Mouse (Mus musculus): ENCODE results near the gene Nudt17. TPM values are rescaled to one million over a fixed set of nuclear protein-coding genes. Genes with fewer than 3 reads are reported as not detected.

Nudt17 gene
- polyA plus RNA-seq, 1 experiment: 4.5 TPM

DNA sequence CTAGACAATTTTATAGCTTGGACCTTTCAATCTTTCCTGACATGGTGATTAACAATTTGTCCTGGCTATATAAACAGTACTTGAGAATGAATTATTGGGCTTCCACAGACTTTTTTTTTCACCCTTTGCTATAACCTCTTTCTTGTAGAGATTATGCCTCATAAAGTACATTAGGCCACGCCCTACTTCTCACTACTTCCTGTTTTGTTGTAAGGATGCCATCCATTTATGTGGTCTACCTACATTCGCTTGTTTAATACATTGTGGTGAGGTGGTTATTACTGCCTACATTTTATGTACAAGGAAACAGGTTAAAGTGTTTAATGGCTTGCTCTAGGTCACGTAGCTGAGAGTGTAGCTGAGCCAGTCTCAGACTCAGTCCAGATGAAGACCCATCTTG lies 33.2 kb downstream of the Nudt17 start:
- no peak for DNase-seq (ENCODE audit: low read depth in 1 of 2, low spot score in 2 of 2)
- WGBS: 43% methylated on average over 3 of the region's 3 CpGs
- Histone ChIP-seq H3K27me3 (ENCODE audit: control insufficient read depth, insufficient read depth, low read length) (no peaks in the 10 kb centered on the region), H3K4me3 (ENCODE audit: extremely low read depth, insufficient read depth, insufficient read length) (no peak overlapping the region), H3K4me1 (ENCODE audit: control insufficient read depth, insufficient read depth, insufficient read length) (peaks cover 3% of the 10 kb centered on the region; the same call in 1 of the 2 replicates), H3K36me3 (ENCODE audit: control insufficient read depth, insufficient read depth, low read length) (no peaks in the 10 kb centered on the region), H3K27ac (ENCODE audit: insufficient read depth, low read length) (no peak overlapping the region)
- TF ChIP-seq POLR2A (IDR thresholded peaks at IDR 0.05; ENCODE audit: low read depth, low read length) (no peak), CTCF (IDR thresholded peaks at IDR 0.05; ENCODE audit: extremely low read depth, insufficient read depth, insufficient read length, insufficient replicate concordance) (no peak)

DNA sequence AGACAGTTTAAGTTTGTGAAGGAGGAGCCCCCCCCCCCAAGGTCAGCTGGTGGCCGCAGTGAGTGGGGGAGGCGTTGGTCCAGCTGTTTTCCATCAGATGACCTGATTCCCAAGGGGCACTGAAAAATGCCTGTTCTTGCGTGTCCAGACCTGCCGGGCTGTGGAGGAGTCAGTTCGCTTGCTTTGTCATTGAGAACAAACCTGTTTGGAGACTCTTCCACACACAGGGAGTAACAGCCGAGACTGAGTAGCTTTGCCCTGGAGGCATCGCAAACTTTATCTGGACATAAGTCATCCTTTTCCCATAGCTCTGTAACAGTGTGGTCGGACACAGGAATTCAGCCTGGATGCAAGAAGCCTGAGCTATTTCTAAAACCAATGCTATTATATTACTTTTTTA lies 33.9 kb downstream of the Nudt17 start:
- H3K27ac ChIP-seq (ENCODE audit: insufficient read depth, low read length): no peak overlapping the region
- no peaks in the 10 kb centered on the region for H3K36me3 ChIP-seq (ENCODE audit: control insufficient read depth, insufficient read depth, low read length)
- H3K27me3 ChIP-seq (ENCODE audit: control insufficient read depth, insufficient read depth, low read length): no peaks in the 10 kb centered on the region
- no peak overlapping the region for H3K4me3 ChIP-seq (ENCODE audit: extremely low read depth, insufficient read depth, insufficient read length)
- TF ChIP-seq POLR2A (IDR thresholded peaks at IDR 0.05; ENCODE audit: low read depth, low read length): no peak
- no peak for TF ChIP-seq CTCF (IDR thresholded peaks at IDR 0.05; ENCODE audit: extremely low read depth, insufficient read depth, insufficient read length, insufficient replicate concordance)
- peaks cover 3% of the 10 kb centered on the region; the same call in 1 of the 2 replicates for H3K4me1 ChIP-seq (ENCODE audit: control insufficient read depth, insufficient read depth, insufficient read length)
- no peak for DNase-seq (ENCODE audit: low read depth in 1 of 2, low spot score in 2 of 2)
- 82% methylated on average over 8 of the region's 8 CpGs for WGBS

GRCm38 (mm10) chr3:96673514-96673913 lies 34.8 kb downstream of the Nudt17 start:
- DNase-seq (ENCODE audit: low read depth in 1 of 2, low spot score in 2 of 2): no peak
- Histone ChIP-seq H3K27ac (ENCODE audit: insufficient read depth, low read length) (no peak overlapping the region), H3K27me3 (ENCODE audit: control insufficient read depth, insufficient read depth, low read length) (no peaks in the 10 kb centered on the region), H3K4me1 (ENCODE audit: control insufficient read depth, insufficient read depth, insufficient read length) (peaks cover 3% of the 10 kb centered on the region; the same call in 1 of the 2 replicates), H3K4me3 (ENCODE audit: extremely low read depth, insufficient read depth, insufficient read length) (no peak overlapping the region), H3K36me3 (ENCODE audit: control insufficient read depth, insufficient read depth, low read length) (no peaks in the 10 kb centered on the region)
- 87% methylated on average over 4 of the region's 4 CpGs for WGBS
- no peak for TF ChIP-seq CTCF (IDR thresholded peaks at IDR 0.05; ENCODE audit: extremely low read depth, insufficient read depth, insufficient read length, insufficient replicate concordance)
- TF ChIP-seq POLR2A (IDR thresholded peaks at IDR 0.05; ENCODE audit: low read depth, low read length): no peak

- TF ChIP-seq POLR2A (IDR thresholded peaks at IDR 0.05; ENCODE audit: low read depth, low read length) (no peak), CTCF (IDR thresholded peaks at IDR 0.05; ENCODE audit: extremely low read depth, insufficient read depth, insufficient read length, insufficient replicate concordance) (no peak)
- WGBS: 94% methylated on average over 5 of the region's 5 CpGs
- peaks cover 3% of the 10 kb centered on the region; the same call in 1 of the 2 replicates for H3K4me1 ChIP-seq (ENCODE audit: control insufficient read depth, insufficient read depth, insufficient read length)
These were observed 36.8 kb downstream of the Nudt17 start for GRCm38 (mm10) chr3:96671519-96671918.

DNA sequence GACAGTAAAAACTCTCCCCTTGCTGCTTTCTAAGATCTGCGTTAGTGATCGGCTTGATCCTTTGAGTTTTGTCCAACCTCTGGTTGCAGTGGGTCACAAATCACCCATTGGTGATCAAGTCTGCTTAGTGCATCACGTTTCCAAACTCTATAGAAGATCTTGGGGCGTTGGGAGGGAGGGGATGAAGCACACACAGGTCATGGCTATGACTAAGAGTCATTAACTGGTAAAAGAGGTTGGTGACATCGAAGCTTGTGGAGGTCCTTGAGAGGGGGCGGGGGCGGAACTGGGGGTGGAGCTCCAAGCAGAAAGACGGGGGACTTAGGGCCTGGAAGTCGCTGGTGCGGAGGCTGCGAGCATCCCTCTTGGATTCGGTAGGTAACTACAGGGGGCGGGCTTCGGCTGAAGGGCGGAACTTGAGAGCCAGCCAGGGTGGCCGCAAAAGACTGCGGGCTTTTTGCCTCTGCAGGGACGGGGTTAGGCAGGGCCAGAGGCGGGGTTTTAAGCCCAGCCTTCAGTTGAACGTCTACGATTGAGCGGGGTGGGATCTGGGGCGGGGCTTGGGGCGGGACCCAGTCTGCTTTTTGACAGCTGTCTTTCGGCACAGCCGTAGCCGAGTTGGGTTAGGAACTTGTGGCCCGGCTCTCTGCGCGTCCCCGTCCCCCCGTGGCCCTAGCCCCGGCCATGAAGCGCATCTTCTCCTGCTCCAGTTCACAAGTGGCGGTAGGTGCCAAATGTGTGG lies 38.5 kb downstream of the Nudt17 start, which contains the start of gene Ankrd35:
Ankrd35 (plus strand) TSS at position 405 of the 742 bp plus-strand sequence.
- Histone ChIP-seq H3K27ac (ENCODE audit: insufficient read depth, low read length) (no peak within 1 kb of the TSS), H3K36me3 (ENCODE audit: control insufficient read depth, insufficient read depth, low read length) (no peaks in the 10 kb centered on the region), H3K4me1 (ENCODE audit: control insufficient read depth, insufficient read depth, insufficient read length) (peaks cover 3% of the 10 kb centered on the region; the same call in 1 of the 2 replicates), H3K4me3 (ENCODE audit: extremely low read depth, insufficient read depth, insufficient read length) (peak within 1 kb of the TSS; percentile 56), H3K27me3 (ENCODE audit: control insufficient read depth, insufficient read depth, low read length) (no peaks in the 10 kb centered on the region)
- WGBS: 6% methylated on average over 35 of the region's 35 CpGs
- peak; percentile 74 to 82 for DNase-seq (ENCODE audit: low read depth in 1 of 2, low spot score in 2 of 2)
- TF ChIP-seq CTCF (IDR thresholded peaks at IDR 0.05; ENCODE audit: extremely low read depth, insufficient read depth, insufficient read length, insufficient replicate concordance): 0 out of 2 replicates have a peak, but pooled peaks have one; percentile 3
- no peak for TF ChIP-seq POLR2A (IDR thresholded peaks at IDR 0.05; ENCODE audit: low read depth, low read length)

More at GRCm38 (mm10) chr3:96671519-96671918, 36.8 kb downstream of the Nudt17 start:
- no peaks in the 10 kb centered on the region for H3K36me3 ChIP-seq (ENCODE audit: control insufficient read depth, insufficient read depth, low read length)
- no peak overlapping the region for H3K4me3 ChIP-seq (ENCODE audit: extremely low read depth, insufficient read depth, insufficient read length)
- no peak overlapping the region for H3K27ac ChIP-seq (ENCODE audit: insufficient read depth, low read length)
- DNase-seq (ENCODE audit: low read depth in 1 of 2, low spot score in 2 of 2): no peak
- no peaks in the 10 kb centered on the region for H3K27me3 ChIP-seq (ENCODE audit: control insufficient read depth, insufficient read depth, low read length)

GRCm38 (mm10) chr3:96668424-96669067 lies 39.8 kb downstream of the Nudt17 start:
- 92% methylated on average over 5 of the region's 5 CpGs for WGBS

More at GRCm38 (mm10) chr3:96668424-96669067, 39.8 kb downstream of the Nudt17 start:
- Histone ChIP-seq H3K27me3 (ENCODE audit: control insufficient read depth, insufficient read depth, low read length) (no peaks in the 10 kb centered on the region), H3K27ac (ENCODE audit: insufficient read depth, low read length) (no peak overlapping the region), H3K36me3 (ENCODE audit: control insufficient read depth, insufficient read depth, low read length) (no peaks in the 10 kb centered on the region), H3K4me3 (ENCODE audit: extremely low read depth, insufficient read depth, insufficient read length) (no peak overlapping the region), H3K4me1 (ENCODE audit: control insufficient read depth, insufficient read depth, insufficient read length) (peaks cover 3% of the 10 kb centered on the region; the same call in 1 of the 2 replicates)
- DNase-seq (ENCODE audit: low read depth in 1 of 2, low spot score in 2 of 2): no peak
- no peak for TF ChIP-seq CTCF (IDR thresholded peaks at IDR 0.05; ENCODE audit: extremely low read depth, insufficient read depth, insufficient read length, insufficient replicate concordance)
- no peak for TF ChIP-seq POLR2A (IDR thresholded peaks at IDR 0.05; ENCODE audit: low read depth, low read length)
